Mouse (Mus musculus) erythroblast, embryonic 14.5 days (primary cell): ENCODE measurements around the gene Sort1.

Source experiments
- GATA1 ChIP-seq: IDR thresholded peaks from 2 replicates; pipeline ENCODE4 v1.6.1; 2012; ENCODE audit warnings: low read length, inconsistent platforms, mixed read lengths
- TAL1 ChIP-seq: IDR thresholded peaks from 3 replicates; pipeline ENCODE4 v1.6.1; 2012; ENCODE audit warnings: low read length, inconsistent platforms, mixed read lengths

GRCm38 (mm10) chr3:108322962-108323361 is 39.1 kb downstream of the Sort1 start:
- no peak for TF ChIP-seq GATA1
- TF ChIP-seq TAL1, result no peak
